Mouse (Mus musculus) brain, embryonic 14.5 days (tissue): ENCODE results near the gene Gm11639.

Experiments
- CTCF ChIP-seq: fragments of 200-500 bp; IDR thresholded peaks from 2 replicates; pipeline ENCODE4 v1.5.1; 2012; ENCODE audit warnings: inconsistent platforms, mild to moderate bottlenecking, moderate library complexity, borderline replicate concordance; ENCODE audit not compliant: insufficient read depth, insufficient read length; ENCODE audit errors: extremely low read depth
- POLR2A ChIP-seq: fragments of 200-500 bp; IDR thresholded peaks from 2 replicates; pipeline ENCODE4 v1.6.1; 2012; ENCODE audit warnings: mild to moderate bottlenecking, inconsistent platforms, borderline replicate concordance; ENCODE audit not compliant: poor library complexity, insufficient read depth, insufficient read length, severe bottlenecking; ENCODE audit errors: extremely low read depth

GRCm38 (mm10) chr11:105141115-105141514 is 455.6 kb downstream of the Gm11639 start:
- TF ChIP-seq POLR2A, result no peak
- no peak for TF ChIP-seq CTCF
